Mouse (Mus musculus): ENCODE results near the gene Slc41a2. TPM values are rescaled to one million over a fixed set of nuclear protein-coding genes. Genes with fewer than 3 reads are reported as not detected.

Gene Slc41a2
- polyA plus RNA-seq, 2 experiments: 1.7 to 2.3 TPM

- Histone ChIP-seq H3K4me2 (replicated peaks; ENCODE audit: low read depth, low read length, severe bottlenecking) (no peak overlapping the region), H3K4me1 (ENCODE audit: control insufficient read depth, insufficient read depth, low read length) (no peaks in the 10 kb centered on the region), H3K27me3 (ENCODE audit: control insufficient read depth, insufficient read depth, low read length) (no peaks in the 10 kb centered on the region), H3K36me3 (ENCODE audit: control insufficient read depth, insufficient read depth, low read length) (no peaks in the 10 kb centered on the region), H3K4me3 (replicated peaks; ENCODE audit: low read length) (no peak overlapping the region), H3K27ac (replicated peaks; ENCODE audit: low read depth, low read length) (no peak overlapping the region), H3K9me3 (ENCODE audit: control insufficient read depth, low read length) (no peaks in the 10 kb centered on the region), H3K9ac (ENCODE audit: low read depth, low read length, severe bottlenecking) (no peak overlapping the region)
- no peak for TF ChIP-seq POLR2A (IDR thresholded peaks at IDR 0.05; ENCODE audit: borderline replicate concordance, extremely low read depth, insufficient read depth, insufficient read length)
- no peak for ATAC-seq (ENCODE audit: low FRiP score, low read depth)
- DNase-seq (ENCODE audit: low spot score): no peak
- WGBS: 90% methylated on average over 3 of the region's 3 CpGs
These were observed 12.8 kb downstream of the Slc41a2 start for GRCm38 (mm10) chr10:83324871-83325270.

- H3K9ac ChIP-seq (ENCODE audit: low read depth, low read length, severe bottlenecking): no peak overlapping the region
These were observed 15.1 kb downstream of the Slc41a2 start for GRCm38 (mm10) chr10:83322551-83323100.

DNA sequence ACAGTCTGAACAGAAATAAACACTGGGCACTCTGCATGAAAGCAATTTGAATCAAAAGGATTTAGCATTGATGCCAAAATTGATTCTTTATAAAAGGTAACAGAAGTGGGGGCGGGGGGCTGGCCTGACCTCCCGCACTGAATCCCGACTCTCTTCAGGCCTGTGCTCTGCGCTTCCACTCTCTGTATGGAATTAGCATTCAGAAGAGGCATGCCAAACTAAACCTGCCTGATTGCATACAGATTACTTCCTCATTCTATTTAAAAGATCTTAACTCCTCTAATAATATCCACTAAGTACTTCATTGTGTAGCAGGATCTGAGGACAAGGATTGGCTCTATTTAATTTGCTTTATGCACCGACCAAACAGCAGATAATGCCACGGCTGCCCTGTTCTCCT is 16.2 kb downstream of the Slc41a2 start:
- no peak for ATAC-seq (ENCODE audit: low FRiP score, low read depth)
- Histone ChIP-seq H3K27me3 (ENCODE audit: control insufficient read depth, insufficient read depth, low read length) (no peaks in the 10 kb centered on the region), H3K9me3 (ENCODE audit: control insufficient read depth, low read length) (no peaks in the 10 kb centered on the region), H3K36me3 (ENCODE audit: control insufficient read depth, insufficient read depth, low read length) (no peaks in the 10 kb centered on the region), H3K9ac (ENCODE audit: low read depth, low read length, severe bottlenecking) (no peak overlapping the region), H3K4me2 (replicated peaks; ENCODE audit: low read depth, low read length, severe bottlenecking) (no peak overlapping the region), H3K27ac (replicated peaks; ENCODE audit: low read depth, low read length) (no peak overlapping the region), H3K4me1 (ENCODE audit: control insufficient read depth, insufficient read depth, low read length) (no peaks in the 10 kb centered on the region), H3K4me3 (replicated peaks; ENCODE audit: low read length) (no peak overlapping the region)
- DNase-seq (ENCODE audit: low spot score): no peak
- no peak for TF ChIP-seq POLR2A (IDR thresholded peaks at IDR 0.05; ENCODE audit: borderline replicate concordance, extremely low read depth, insufficient read depth, insufficient read length)
- WGBS: 82% methylated on average over 6 of the region's 6 CpGs

More at GRCm38 (mm10) chr10:83322551-83323100, 15.1 kb downstream of the Slc41a2 start:
- WGBS: 50% methylated on average over 7 of the region's 7 CpGs
- H3K27me3 ChIP-seq (ENCODE audit: control insufficient read depth, insufficient read depth, low read length): no peaks in the 10 kb centered on the region
- DNase-seq (ENCODE audit: low spot score) (no peak), ATAC-seq (ENCODE audit: low FRiP score, low read depth) (no peak)
- no peak overlapping the region for H3K4me3 ChIP-seq (replicated peaks; ENCODE audit: low read length)
- no peaks in the 10 kb centered on the region for H3K4me1 ChIP-seq (ENCODE audit: control insufficient read depth, insufficient read depth, low read length)
- H3K9me3 ChIP-seq (ENCODE audit: control insufficient read depth, low read length): no peaks in the 10 kb centered on the region
- H3K4me2 ChIP-seq (replicated peaks; ENCODE audit: low read depth, low read length, severe bottlenecking): no peak overlapping the region
- H3K27ac ChIP-seq (replicated peaks; ENCODE audit: low read depth, low read length): no peak overlapping the region
- H3K36me3 ChIP-seq (ENCODE audit: control insufficient read depth, insufficient read depth, low read length): no peaks in the 10 kb centered on the region
- TF ChIP-seq POLR2A (IDR thresholded peaks at IDR 0.05; ENCODE audit: borderline replicate concordance, extremely low read depth, insufficient read depth, insufficient read length): no peak

DNA sequence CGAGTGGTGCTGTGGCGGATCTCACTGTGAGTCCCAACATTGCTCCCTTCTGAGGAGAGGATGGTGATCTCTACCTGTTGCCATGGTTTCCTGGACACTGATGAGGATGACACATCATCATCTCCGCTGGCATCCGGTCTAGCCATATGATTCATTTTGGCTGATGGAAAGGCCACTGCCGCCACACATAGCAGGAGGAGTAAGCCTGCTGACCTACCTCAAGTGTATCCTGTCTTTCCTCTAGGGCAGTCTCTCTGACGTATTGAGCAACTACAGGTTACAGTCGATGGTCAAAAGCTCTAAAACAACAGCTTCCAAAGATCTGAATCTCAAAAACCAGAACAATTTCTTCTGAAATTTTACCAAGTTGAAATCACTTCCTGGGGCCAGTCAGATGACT is 16.8 kb downstream of the Slc41a2 start:
- no peak overlapping the region for H3K4me2 ChIP-seq (replicated peaks; ENCODE audit: low read depth, low read length, severe bottlenecking)

DNA sequence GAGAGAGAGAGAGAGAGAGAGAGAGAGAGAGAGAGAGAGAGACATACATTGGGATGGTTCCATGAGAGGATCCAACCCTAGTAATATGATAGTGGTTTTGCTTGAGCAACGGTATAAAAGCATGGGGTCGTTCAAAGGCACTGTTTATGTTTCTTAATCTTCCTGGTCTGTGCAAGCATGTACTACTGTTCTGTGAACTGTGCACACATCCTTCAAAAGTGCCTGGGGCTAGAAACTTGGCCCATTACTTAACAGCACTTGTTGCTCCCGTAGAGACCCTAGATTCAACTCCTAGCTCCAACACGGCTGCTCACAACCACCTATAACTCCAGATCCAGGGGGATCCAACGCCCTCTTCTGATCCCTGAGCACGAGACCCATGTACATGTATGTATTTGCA is 17.3 kb downstream of the Slc41a2 start:
- no peak for ATAC-seq (ENCODE audit: low FRiP score, low read depth)
- Histone ChIP-seq H3K4me2 (replicated peaks; ENCODE audit: low read depth, low read length, severe bottlenecking) (no peak overlapping the region), H3K36me3 (ENCODE audit: control insufficient read depth, insufficient read depth, low read length) (no peaks in the 10 kb centered on the region), H3K27ac (replicated peaks; ENCODE audit: low read depth, low read length) (no peak overlapping the region), H3K27me3 (ENCODE audit: control insufficient read depth, insufficient read depth, low read length) (no peaks in the 10 kb centered on the region), H3K4me1 (ENCODE audit: control insufficient read depth, insufficient read depth, low read length) (no peaks in the 10 kb centered on the region), H3K4me3 (replicated peaks; ENCODE audit: low read length) (no peak overlapping the region), H3K9ac (ENCODE audit: low read depth, low read length, severe bottlenecking) (no peak overlapping the region), H3K9me3 (ENCODE audit: control insufficient read depth, low read length) (no peaks in the 10 kb centered on the region)
- WGBS: 71% methylated on average over 6 of the region's 6 CpGs
- TF ChIP-seq POLR2A (IDR thresholded peaks at IDR 0.05; ENCODE audit: borderline replicate concordance, extremely low read depth, insufficient read depth, insufficient read length): no peak
- DNase-seq (ENCODE audit: low spot score): no peak

More for the DNA sequence above, 16.8 kb downstream of the Slc41a2 start:
- ATAC-seq (ENCODE audit: low FRiP score, low read depth) (no peak), DNase-seq (ENCODE audit: low spot score) (no peak)
- no peak overlapping the region for H3K27ac ChIP-seq (replicated peaks; ENCODE audit: low read depth, low read length)
- H3K4me3 ChIP-seq (replicated peaks; ENCODE audit: low read length): no peak overlapping the region
- no peak overlapping the region for H3K9ac ChIP-seq (ENCODE audit: low read depth, low read length, severe bottlenecking)
- no peaks in the 10 kb centered on the region for H3K9me3 ChIP-seq (ENCODE audit: control insufficient read depth, low read length)
- WGBS: 90% methylated on average over 7 of the region's 7 CpGs
- TF ChIP-seq POLR2A (IDR thresholded peaks at IDR 0.05; ENCODE audit: borderline replicate concordance, extremely low read depth, insufficient read depth, insufficient read length): no peak
- H3K27me3 ChIP-seq (ENCODE audit: control insufficient read depth, insufficient read depth, low read length): no peaks in the 10 kb centered on the region
- no peaks in the 10 kb centered on the region for H3K4me1 ChIP-seq (ENCODE audit: control insufficient read depth, insufficient read depth, low read length)
- H3K36me3 ChIP-seq (ENCODE audit: control insufficient read depth, insufficient read depth, low read length): no peaks in the 10 kb centered on the region

DNA sequence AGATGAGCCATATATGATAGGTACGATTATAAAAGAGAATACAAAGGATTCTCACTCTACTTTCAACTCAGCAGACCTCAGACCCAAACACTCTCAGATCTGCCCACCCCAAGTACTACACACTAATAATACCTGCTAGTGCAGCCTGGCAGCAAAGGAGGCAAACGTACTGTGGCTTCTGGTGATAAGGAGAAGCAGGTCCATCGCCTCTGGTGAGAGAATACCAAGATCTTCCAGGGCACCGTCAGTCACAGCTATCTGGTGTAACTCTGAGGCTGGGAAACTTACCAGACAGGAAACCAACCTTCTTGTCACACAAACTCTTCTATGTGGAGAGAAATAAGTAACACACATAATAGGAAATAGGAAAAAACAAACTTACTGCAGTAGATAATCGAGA is 24.6 kb downstream of the Slc41a2 start:
- WGBS: 85% methylated on average over 5 of the region's 5 CpGs
- DNase-seq (ENCODE audit: low spot score) (no peak), ATAC-seq (ENCODE audit: low FRiP score, low read depth) (no peak)
- no peak overlapping the region for H3K4me2 ChIP-seq (replicated peaks; ENCODE audit: low read depth, low read length, severe bottlenecking)
- H3K36me3 ChIP-seq (ENCODE audit: control insufficient read depth, insufficient read depth, low read length): no peaks in the 10 kb centered on the region
- H3K4me3 ChIP-seq (replicated peaks; ENCODE audit: low read length): no peak overlapping the region
- TF ChIP-seq POLR2A (IDR thresholded peaks at IDR 0.05; ENCODE audit: borderline replicate concordance, extremely low read depth, insufficient read depth, insufficient read length): no peak
- H3K9ac ChIP-seq (ENCODE audit: low read depth, low read length, severe bottlenecking): no peak overlapping the region
- no peaks in the 10 kb centered on the region for H3K4me1 ChIP-seq (ENCODE audit: control insufficient read depth, insufficient read depth, low read length)
- H3K9me3 ChIP-seq (ENCODE audit: control insufficient read depth, low read length): no peaks in the 10 kb centered on the region
- no peak overlapping the region for H3K27ac ChIP-seq (replicated peaks; ENCODE audit: low read depth, low read length)
- H3K27me3 ChIP-seq (ENCODE audit: control insufficient read depth, insufficient read depth, low read length): no peaks in the 10 kb centered on the region
